Comparison of ENCODE assay signal across 16 mouse cellular contexts in the genomic region with DNA sequence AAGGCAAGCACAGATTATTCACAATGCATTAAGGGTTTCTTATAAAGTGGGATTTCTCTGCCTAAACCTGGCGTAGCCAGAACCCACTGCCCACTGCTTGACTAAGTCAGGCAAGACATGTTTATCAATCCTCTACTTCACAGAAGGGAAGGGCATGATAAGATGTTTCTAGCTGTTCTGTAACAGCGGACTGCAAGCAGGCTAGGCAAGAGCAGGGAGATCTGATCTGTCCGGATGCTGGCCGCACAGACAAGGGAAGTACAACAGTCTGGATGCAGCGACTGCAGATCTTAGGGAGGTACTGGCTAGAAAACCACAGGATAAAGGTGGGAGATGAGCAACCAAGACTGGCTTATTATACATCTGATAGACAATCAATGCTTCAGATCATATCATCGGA.
"Had no signal": no experiment of that assay in that cellular context is flagged by ENCODE, and none has a peak within 500 bp of the region (broad histone marks: within the 10 kb centered on the region; RNA-seq: fewer than 3 reads in every experiment).

No protein-coding gene starts in this region.

- H3K36me3 ChIP-seq: limb, embryonic 15.5 days; lung, embryonic 15.5 days; midbrain, embryonic 10.5 days; neural tube, embryonic 15.5 days had no signal

- DNase-seq: kidney, adult 18-20 months; kidney, postnatal 10 days; lung, postnatal 14 days; midbrain, embryonic 14.5 days; right cerebral cortex, adult 18-20 months; right cerebral cortex, postnatal 25 days; thymus, adult 18-20 months; thymus, postnatal 14 days had no signal

- H3K4me3 ChIP-seq: left cerebral cortex, adult 2 months; limb, embryonic 15.5 days; lung, embryonic 15.5 days; midbrain, embryonic 10.5 days; myocyte; neural tube, embryonic 15.5 days had no signal

- H3K9me3 ChIP-seq: limb, embryonic 15.5 days; lung, embryonic 15.5 days; midbrain, embryonic 10.5 days; neural tube, embryonic 15.5 days had no signal

- H3K9ac ChIP-seq: limb, embryonic 15.5 days; lung, embryonic 15.5 days; neural tube, embryonic 15.5 days had no signal

- H3K27me3 ChIP-seq: limb, embryonic 15.5 days; lung, embryonic 15.5 days; neural tube, embryonic 15.5 days had no signal

- ATAC-seq: hindbrain, postnatal 0 days had no signal

- H3K4me2 ChIP-seq: limb, embryonic 15.5 days; lung, embryonic 15.5 days; neural tube, embryonic 15.5 days had no signal

- H3K27ac ChIP-seq: hindbrain, postnatal 0 days; left cerebral cortex, adult 2 months; limb, embryonic 15.5 days; lung, embryonic 15.5 days; macrophage; midbrain, embryonic 10.5 days; neural tube, embryonic 15.5 days had no signal
